Mouse (Mus musculus) C2C12 (cell line): Measurements from ENCODE around the gene Tmem38b. TPM values are rescaled to one million over a fixed set of nuclear protein-coding genes. Genes with fewer than 3 reads are reported as not detected.
"Not testable (repeated sequence)": the region's sequence is repeated elsewhere in the genome, so short reads cannot be mapped to it uniquely, and the experiment has no call there.

Source experiments
- H3K27me3 ChIP-seq: one replicate; pipeline ENCODE4 v1.6.1; 2011; ENCODE audit not compliant: control insufficient read depth, insufficient read depth, insufficient read length
- H3K36me3 ChIP-seq: one replicate; pipeline ENCODE4 v1.6.1; 2011; ENCODE audit not compliant: control insufficient read depth, insufficient read depth
- H3K4me3 ChIP-seq: one replicate; pipeline ENCODE4 v1.5.1; 2011; ENCODE audit warnings: mild to moderate bottlenecking, control low read depth; ENCODE audit not compliant: poor library complexity, insufficient read depth, severe bottlenecking
- H3K79me2 ChIP-seq: one replicate; pipeline ENCODE4 v1.6.1; 2011; ENCODE audit not compliant: control insufficient read depth, insufficient read depth
- H3K79me3 ChIP-seq: one replicate; pipeline ENCODE4 v1.6.1; 2011; ENCODE audit warnings: low read depth, control low read depth
- H3ac ChIP-seq: one replicate; pipeline ENCODE3; 2011; ENCODE audit warnings: low read depth; ENCODE audit not compliant: control insufficient read depth, insufficient read length
- CEBPB ChIP-seq: IDR thresholded peaks from one replicate; pipeline ENCODE4 v1.6.1; 2011; ENCODE audit warnings: low read depth, mild to moderate bottlenecking, control low read depth, moderate library complexity
- CTCF ChIP-seq: IDR thresholded peaks from one replicate; pipeline ENCODE4 v1.5.1; 2011; ENCODE audit not compliant: control insufficient read depth, insufficient read depth, insufficient read length
- FOSL1 ChIP-seq: IDR thresholded peaks from one replicate; pipeline ENCODE4 v1.8.0; 2011; ENCODE audit warnings: mild to moderate bottlenecking, low read length; ENCODE audit not compliant: poor library complexity, insufficient read depth, severe bottlenecking
- MAX ChIP-seq: IDR thresholded peaks from one replicate; pipeline ENCODE4 v1.6.1; 2011; ENCODE audit warnings: mild to moderate bottlenecking, control low read depth
- MYOD1 ChIP-seq: IDR thresholded peaks from one replicate; pipeline ENCODE4 v1.6.1; 2011; ENCODE audit warnings: low read depth; ENCODE audit not compliant: control insufficient read depth, insufficient read length
- MYOG ChIP-seq: IDR thresholded peaks from one replicate; pipeline ENCODE4 v1.6.1; 2011; ENCODE audit not compliant: control insufficient read depth, insufficient read length; ENCODE audit errors: extremely low read depth
- USF1 ChIP-seq: IDR thresholded peaks from one replicate; pipeline ENCODE4 v1.6.1; 2011; ENCODE audit warnings: low read depth, mild to moderate bottlenecking, control low read depth, moderate library complexity
- polyA plus RNA-seq: library from polyadenylated mRNA; unstranded; fragments of >200 nt; fragmentation: generic; extraction: Trizol; gene quantifications from one replicate; pipeline ENCODE4 v1.2.1, GENCODE M21; 2012; ENCODE audit warnings: missing spikeins

Gene Tmem38b
- polyA plus RNA-seq, 1 experiment = 5.6 TPM

- no peak for TF ChIP-seq CEBPB
- TF ChIP-seq MYOG = no peak
- no peak for TF ChIP-seq CTCF
- TF ChIP-seq MAX = no peak
- peak; percentile 53 for TF ChIP-seq USF1
- TF ChIP-seq MYOD1 = no peak
- no peak for TF ChIP-seq FOSL1
- Histone ChIP-seq H3K27me3 (no peaks in the 10 kb centered on the region), H3K4me3 (no peak overlapping the region), H3ac (no peak overlapping the region), H3K79me3 (no peaks in the 10 kb centered on the region), H3K79me2 (no peaks in the 10 kb centered on the region), H3K36me3 (no peaks in the 10 kb centered on the region)
Measured at GRCm38 (mm10) chr4:53798896-53799676, 26.8 kb upstream of the Tmem38b start.

- Histone ChIP-seq H3K4me3 (no peak overlapping the region), H3K79me2 (no peaks in the 10 kb centered on the region), H3ac (no peak overlapping the region), H3K27me3 (no peaks in the 10 kb centered on the region), H3K79me3 (no peaks in the 10 kb centered on the region), H3K36me3 (no peaks in the 10 kb centered on the region)
- TF ChIP-seq MYOG (no peak), CTCF (no peak), CEBPB (no peak)
Measured at GRCm38 (mm10) chr4:53799753-53800152, 26.1 kb upstream of the Tmem38b start.

- H3K27me3 ChIP-seq, H3ac ChIP-seq, H3K79me2 ChIP-seq, H3K4me3 ChIP-seq, H3K36me3 ChIP-seq, H3K79me3 ChIP-seq: not testable (repeated sequence)
Measured at GRCm38 (mm10) chr4:53803674-53804073, 22.2 kb upstream of the Tmem38b start.

GRCm38 (mm10) chr4:53806428-53806827, 19.4 kb upstream of the Tmem38b start:
- H3K79me3 ChIP-seq, H3ac ChIP-seq, H3K79me2 ChIP-seq, H3K4me3 ChIP-seq, H3K36me3 ChIP-seq, H3K27me3 ChIP-seq: not testable (repeated sequence)

GRCm38 (mm10) chr4:53818320-53818719, 7.5 kb upstream of the Tmem38b start:
- H3K36me3 ChIP-seq = no peaks in the 10 kb centered on the region
- H3K79me2 ChIP-seq = no peaks in the 10 kb centered on the region
- no peak for TF ChIP-seq CEBPB
- TF ChIP-seq MYOG = no peak
- no peak for TF ChIP-seq USF1
- no peak for TF ChIP-seq MYOD1
- TF ChIP-seq MAX = no peak
- TF ChIP-seq FOSL1 = no peak
- H3ac ChIP-seq = no peak overlapping the region
- peaks cover 4% of the 10 kb centered on the region for H3K27me3 ChIP-seq
- H3K79me3 ChIP-seq = no peaks in the 10 kb centered on the region
- H3K4me3 ChIP-seq = no peak overlapping the region

GRCm38 (mm10) chr4:53823697-53824096, 2.1 kb upstream of the Tmem38b start:
- H3K4me3 ChIP-seq = no peak overlapping the region
- no peaks in the 10 kb centered on the region for H3K79me3 ChIP-seq
- H3K27me3 ChIP-seq = no peaks in the 10 kb centered on the region
- no peak overlapping the region for H3ac ChIP-seq
- H3K79me2 ChIP-seq = no peaks in the 10 kb centered on the region
- TF ChIP-seq FOSL1 = no peak
- no peak for TF ChIP-seq MYOD1
- no peak for TF ChIP-seq CEBPB
- no peak for TF ChIP-seq CTCF
- TF ChIP-seq MYOG = no peak
- no peak for TF ChIP-seq MAX
- no peak for TF ChIP-seq USF1
- no peaks in the 10 kb centered on the region for H3K36me3 ChIP-seq
